Mouse (Mus musculus): ENCODE measurements around the gene Bik.
"Not testable (repeated sequence)": the region's sequence is repeated elsewhere in the genome, so short reads cannot be mapped to it uniquely, and the experiment has no call there.

Gene Bik

DNA sequence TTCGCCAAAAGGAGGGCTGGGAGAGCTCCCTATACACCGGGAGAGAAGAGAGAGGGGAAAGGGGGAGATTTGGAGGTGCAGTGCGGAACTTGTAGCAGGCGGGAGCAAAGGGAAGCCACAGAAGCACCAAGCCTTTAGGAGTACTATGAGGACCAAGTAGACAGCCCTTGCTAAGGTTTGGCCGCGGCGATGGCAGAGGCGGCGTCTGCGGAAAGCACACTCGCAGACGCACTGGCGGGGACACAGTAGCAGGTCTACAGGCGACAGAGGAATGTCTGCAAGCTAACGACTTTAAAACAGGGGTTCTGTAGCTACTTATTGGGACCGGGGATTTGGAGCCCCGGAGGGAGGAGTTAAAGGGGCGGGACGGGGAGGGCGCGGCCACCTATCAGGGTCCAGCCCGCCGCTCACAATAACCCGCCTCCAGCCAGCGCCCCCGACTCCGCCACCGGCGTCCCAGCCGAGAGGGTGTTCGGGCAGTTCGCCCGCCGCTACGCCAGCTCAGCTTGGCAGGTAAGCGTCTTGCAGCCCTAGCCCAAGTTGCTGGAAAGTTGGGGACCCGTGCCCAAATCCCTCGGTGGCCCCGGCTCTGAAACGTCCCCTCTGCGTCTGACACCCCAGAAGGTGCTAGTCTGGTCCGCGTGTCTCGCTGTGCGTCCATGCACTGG is at the start of gene Bik:
Gene Bik, plus strand, starts transcription at position 439 of the 668 bp plus-strand sequence.
- DNase-seq (ENCODE audit: low spot score in 2 of 2), result peak; percentile 69

DNA sequence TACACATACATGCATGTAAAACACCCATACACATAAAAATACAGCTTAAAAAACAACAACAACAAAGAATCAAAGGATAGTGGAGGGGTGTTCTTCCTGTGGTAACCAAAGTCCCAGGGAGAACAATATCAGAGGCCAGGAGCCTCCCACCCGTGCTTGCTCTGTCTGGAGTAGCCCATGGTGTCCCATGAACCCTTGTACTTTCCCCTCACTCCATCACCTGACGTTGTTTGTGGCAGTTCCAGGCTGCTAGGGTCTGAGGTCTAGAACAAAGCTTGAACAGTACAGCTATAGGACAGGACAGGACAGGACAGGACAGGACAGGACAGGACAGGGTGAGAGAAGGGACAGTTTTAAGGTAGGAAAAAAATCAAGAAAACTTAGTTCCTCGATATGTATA is 48.6 kb upstream of the Bik start:
- DNase-seq (ENCODE audit: low spot score in 2 of 2), result no peak

DNA sequence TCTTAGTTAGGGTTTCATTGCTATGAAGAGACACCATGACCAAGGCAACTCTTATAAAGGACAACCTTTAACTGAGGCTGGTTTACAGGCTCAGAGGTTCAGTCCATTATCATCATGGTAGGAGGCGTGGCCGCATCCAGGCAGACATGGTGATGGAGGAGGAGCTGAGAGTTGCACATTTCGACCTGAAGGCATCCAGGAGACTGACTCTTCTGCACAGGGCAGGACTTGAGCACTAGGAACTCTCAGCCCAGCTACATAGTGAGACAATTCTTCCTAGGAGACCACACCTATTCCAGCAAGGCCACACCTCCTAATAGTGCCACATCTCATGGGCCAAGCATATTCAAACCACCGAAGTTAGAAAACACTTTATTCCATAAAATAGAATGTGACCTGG is 46.8 kb upstream of the Bik start:
- no peak for DNase-seq (ENCODE audit: low spot score in 2 of 2)

DNA sequence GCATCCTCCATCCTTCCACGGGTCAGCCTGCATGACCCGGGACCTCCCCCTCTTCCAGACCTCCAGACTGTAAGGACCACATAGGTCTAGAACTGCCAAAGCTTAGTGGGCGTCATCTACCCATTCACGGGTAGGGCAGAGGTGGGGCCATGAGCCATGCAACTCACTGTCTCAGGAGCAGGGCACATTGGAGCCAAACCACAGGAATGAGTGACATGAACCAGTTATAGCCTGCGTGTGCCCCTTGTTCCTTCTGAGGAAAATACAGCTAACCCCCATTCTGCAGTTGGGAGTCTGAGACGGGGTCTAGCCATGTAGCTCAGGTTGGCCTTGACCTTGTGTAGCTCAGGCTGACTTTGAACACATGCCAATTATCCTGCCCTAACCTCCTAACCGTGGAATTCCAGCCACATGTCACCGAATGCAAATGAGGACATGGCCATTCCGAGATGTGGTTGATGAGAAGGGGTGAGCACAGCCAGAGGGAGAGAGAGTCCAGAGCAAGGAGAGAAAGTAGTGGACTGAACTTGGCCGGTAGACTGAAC is 45.4 kb upstream of the Bik start:
- DNase-seq (ENCODE audit: low spot score in 2 of 2), result no peak

DNA sequence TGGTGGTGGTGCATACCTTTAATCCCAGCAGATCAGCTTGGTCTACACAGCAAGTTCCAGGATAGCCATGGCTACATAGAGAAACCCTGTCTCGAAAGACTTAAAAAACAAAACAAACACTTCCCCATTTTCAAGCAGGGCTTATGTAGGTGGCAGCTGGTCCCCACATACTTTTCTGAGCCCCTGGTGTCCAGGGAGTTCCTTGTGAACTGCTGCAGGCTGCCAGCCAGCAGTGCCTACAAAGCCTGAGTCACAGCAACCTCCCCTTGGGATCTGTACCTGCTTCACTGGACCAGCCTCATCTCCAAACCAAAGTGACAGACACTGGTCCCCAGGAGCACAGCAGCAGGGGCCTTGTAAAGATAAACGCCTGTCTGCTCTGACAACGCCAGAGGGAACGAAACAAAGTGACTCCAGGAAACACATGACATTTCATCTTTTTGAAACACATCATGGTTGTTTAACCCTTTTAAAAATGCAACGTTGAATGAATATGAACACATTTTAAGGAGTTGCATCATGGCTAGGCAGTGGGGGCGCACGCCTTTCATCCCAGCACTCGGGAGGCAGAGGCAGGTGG is 43.9 kb upstream of the Bik start:
- DNase-seq (ENCODE audit: low spot score in 2 of 2), result no peak

DNA sequence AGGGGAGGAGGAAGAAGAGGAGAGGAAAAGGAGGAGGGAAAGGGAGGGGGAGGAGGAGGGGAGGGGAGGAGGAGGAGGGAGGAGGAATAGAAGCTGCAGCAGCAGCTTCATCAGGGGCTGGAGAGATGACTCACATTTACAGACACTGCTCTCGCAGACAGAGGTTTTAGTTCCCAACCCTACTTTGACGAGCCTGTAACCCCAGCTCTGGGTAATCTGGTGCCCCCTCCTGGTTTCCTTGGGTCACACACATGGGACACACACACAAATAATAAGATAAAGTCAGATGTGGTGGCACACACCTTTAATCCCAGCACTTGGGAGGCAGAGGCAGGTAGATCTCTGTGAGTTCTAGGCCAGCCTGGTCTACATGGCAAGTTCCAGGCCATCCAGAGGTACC is 43.2 kb upstream of the Bik start:
- DNase-seq (ENCODE audit: low spot score in 2 of 2), result no peak

DNA sequence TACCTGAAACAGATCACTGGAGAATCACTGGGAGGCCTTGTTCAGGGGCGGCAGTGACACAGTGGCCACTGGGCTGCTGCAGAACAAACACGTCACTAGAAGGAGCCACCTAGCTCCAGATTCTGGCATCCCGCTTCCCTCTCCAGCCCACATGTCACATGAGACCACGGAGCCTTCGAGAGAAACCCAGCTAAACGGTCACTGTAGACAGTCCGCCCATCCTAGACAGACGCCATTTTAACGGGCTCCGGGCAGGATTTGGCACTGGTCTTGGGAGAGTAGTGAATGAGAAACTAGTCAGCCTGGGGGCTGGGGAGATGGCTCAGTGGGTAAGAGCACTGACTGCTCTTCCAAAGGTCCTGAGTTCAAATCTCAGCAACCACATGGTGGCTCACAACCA is 42.4 kb upstream of the Bik start:
- DNase-seq (ENCODE audit: low spot score in 2 of 2), result no peak

DNA sequence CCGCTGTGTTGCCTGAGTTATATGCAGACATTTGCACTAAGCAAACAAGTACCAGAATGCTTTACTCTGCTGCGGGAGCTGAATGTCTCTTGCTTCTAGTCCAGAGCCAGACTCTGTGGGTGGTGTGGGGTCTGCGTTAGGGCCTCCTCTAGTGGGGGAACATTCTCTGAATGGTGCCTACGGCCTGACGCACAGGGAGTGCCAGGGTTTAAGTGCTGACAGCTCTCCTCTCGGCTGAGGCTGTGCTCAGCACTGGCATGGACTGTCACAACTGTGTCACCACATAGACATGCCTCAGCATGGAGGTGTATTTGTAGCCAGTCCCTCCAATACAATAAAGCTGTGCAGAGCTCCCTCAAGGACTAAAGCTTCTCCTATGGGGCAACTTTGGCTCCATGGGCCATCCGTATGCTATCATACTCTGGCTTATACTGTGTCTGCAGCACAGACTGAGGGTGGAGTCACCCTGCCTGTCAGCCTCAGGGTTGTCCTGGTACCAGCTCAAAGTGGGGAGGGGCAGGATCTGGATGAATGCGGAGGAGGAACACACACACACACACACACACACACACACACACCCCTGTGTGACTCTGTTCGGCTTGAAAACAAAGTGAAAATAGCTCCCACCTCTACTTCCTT is 39.1 kb upstream of the Bik start:
- DNase-seq (ENCODE audit: low spot score in 2 of 2), result peak; percentile 45 to 47

DNA sequence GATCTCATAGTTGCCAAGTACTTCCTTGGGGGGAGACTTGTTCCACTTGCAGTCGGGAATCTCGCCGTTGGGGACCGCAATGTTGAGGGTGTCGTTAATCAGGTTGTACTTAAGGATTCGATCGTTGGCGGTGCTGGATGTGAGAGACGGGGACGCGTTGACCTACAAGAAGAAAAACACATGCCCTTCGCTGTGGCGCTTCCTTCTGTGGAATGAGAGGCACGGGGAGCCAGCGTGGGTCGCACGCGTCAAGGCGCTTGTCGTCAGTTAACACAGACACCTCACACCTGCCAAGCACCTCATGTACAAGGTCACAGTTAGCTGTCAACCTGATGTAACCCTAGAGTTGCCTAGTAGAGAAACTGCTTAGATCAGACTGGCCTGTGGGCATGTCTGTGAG is 37.2 kb upstream of the Bik start:
- DNase-seq (ENCODE audit: low spot score in 2 of 2), result peak; percentile 30 to 49

DNA sequence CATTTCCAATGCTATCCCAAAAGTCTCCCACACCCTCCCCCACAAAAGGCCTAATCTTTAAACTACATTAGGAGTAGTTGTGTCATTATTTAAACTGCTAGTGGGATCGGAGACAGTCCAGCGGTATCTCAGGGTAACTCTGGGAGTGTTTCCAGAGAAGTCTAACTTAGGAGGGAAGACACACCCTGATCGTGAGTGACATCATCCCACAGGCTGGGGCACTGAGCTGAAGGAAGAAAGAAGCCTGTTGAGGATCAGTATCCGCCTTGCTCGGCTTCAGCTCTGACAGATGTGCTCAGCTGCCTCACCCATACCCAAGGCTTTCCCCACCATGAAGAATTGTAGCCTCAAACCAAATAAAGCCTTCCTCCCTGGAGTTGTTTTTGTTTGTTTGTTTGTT is 34.8 kb upstream of the Bik start:
- DNase-seq (ENCODE audit: low spot score in 2 of 2), result peak; percentile 44 to 52

DNA sequence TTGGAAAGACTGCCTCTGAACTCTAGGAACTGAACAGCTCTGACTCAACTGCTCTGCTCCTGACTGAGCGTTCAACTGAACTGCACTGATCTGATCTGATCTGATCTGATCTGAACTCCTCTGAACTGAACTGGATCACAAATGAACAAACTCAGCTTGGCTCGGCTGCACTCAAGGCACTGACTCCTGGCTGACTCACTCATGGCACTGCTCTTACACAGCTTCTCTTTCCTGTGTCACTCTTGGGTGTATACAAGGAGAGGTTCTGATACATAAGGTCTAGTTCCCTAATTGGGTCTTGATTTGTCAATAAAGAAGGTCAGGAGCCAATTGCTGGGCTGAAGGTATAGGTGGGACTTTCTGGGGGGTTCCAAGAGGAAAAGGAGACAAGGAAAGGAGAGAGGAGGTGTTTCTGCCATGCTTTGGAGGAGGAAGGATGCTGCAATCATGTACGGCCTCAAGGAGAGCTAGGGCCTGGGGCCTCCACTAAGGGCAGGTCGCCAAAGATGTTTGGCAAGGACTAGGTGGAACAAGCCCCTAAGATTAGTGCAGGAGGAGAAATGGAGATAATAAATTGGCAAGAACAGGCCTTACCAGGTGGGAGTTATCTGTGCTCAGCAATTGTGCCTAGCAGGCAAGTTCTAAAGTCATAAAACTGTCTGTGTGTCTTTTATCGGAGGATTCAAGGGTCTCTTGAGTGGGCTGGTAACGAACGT is 32.6 kb upstream of the Bik start:
- no peak for DNase-seq (ENCODE audit: low spot score in 2 of 2)

DNA sequence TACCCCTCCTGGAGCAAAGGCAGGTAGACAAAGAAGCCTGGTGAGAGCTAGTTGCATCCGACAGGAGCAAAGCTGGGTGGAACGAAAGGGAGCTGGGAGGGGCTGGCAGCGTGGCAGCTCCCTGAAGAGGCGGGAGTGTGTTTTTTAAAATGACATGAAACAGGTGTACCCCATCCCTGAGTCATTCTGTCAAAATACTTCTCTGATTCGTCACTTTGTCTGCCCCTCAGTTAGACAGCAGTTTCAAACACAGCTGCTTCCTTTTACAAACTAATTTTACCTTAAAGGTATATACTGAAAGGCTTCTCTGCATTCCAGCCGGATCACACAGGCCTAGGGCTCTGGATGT is 32.1 kb upstream of the Bik start:
- DNase-seq (ENCODE audit: low spot score in 2 of 2), result no peak

DNA sequence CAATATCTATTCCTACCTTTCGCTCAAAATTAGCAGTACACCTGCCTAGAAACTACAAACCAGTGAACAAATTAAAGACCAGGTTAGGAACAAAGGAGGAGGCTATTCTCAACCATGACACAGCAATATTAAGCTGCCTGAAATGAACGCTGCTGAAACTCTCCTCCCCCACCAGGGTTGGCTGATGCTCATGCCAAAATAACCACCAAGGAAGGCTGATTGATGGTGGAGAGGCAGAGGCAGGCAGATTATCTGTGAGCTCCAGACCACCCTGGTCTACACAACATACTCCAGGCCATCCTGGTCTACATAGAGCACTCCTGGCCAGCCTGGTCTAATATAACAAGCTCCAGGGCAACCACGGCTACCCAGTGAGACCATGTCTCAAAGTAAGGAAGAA is 31.5 kb upstream of the Bik start:
- DNase-seq (ENCODE audit: low spot score in 2 of 2), result no peak

DNA sequence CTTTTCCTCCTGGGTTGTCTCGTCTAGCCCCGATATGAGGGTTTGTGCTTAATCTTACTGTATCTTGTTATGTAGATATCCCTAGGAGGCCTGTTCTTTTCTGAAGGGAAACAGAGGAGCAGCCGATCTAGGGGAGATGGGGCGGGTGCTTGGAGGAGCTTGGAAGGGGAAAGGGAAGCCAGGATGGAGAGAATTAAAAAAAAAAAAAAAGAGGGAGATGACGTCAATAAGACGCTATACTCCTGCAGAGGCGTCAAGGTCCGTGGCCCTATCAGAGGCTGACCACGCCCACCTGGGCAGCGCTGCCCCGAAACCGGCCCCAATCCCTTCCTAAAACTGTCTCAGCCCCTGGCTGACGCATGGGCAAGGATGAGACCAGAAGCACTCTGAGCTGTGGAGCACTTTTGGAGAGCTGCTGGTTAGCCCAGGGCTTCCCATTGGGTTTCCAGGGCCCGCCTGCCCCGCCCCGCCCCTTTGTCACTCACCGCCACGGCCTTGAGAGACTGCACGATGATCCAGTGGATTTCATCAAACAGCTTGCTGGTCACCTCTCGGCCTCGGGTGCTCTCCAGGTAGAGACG is 30.8 kb upstream of the Bik start:
- DNase-seq (ENCODE audit: low spot score in 2 of 2), result no peak

DNA sequence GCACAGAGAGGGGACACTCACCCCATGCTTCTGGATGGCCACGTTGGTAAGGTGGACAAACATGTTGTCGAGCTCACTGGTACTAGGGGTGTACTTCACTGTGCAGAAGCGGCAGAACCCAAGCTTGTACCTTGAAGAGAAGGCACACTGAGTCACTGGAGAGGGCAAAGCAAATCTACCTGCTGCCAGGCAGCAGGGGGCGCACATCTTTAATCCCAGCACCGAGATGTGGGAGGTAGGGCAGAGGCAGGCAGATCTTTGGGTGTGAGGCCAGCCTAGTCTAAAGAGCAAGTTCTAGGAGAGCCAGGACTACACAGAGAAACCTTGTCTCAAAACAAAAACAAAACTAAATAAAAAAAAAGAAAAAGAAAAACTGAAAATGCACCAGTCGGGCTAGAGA is 29.4 kb upstream of the Bik start:
- no peak for DNase-seq (ENCODE audit: low spot score in 2 of 2)

DNA sequence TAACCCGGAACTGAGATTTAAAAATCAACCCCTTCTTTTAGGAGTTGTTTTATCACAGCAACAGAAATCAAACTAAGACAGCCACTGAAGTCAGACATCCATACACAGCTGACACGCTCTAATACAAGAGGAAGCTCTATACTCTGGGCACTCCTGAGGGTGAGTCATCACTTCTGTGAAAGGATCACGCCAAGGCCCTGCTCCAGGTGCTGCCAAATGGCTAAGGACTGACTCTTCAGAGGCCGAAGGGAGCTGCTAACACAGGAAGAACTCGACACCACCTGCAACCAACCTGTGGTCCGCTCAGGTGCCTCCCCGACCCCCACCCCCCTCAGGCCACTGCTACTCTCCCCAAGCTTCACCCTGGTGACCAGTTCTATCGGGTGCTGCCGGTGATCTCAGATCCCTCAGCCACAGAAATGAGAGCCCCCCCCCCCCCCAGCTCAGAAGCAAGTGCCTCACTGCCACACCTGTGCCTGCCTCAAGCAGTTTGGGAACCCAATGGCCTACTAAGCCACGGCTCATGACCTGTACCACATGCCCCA is 27.4 kb upstream of the Bik start:
- no peak for DNase-seq (ENCODE audit: low spot score in 2 of 2)

DNA sequence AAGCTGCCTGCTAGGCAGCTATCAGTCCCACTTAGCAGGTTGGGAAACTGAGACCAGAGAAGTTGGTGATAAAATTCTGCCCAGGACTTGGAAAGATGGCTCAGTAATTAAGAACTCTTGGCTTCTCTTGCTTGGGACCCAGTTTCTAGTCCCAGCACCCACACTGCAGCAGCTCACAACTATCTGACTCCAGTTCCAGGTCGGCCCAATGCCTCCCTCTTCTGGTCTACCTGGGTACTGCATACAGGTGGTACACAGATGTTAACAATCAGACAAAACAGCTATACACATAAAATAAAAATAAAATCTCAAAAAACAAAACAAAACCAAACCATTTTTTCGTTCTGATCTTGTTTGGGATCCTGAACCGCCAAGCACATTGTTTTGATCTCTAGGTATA is 26.3 kb upstream of the Bik start:
- DNase-seq (ENCODE audit: low spot score in 2 of 2), result no peak

DNA sequence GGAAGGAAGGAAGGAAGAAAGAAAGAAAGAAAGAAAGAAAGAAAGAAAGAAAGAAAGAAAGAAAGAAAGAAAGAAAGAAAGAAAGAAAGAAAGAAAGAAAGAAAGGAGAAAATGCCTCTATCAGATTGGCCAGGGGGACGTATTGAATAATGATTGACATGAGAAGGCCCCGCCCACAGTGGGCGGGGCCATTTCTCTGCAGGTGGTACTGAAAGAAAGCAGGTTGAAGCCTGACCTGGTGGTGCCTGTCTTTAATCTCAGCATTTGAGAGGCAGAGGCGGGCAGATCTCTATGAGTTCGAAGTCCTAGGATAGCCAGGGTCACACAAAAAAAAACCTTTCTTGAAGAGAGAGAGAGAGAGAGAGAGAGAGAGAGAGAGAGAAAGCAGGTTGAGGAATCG is 25.2 kb upstream of the Bik start:
- not testable (repeated sequence) for DNase-seq (ENCODE audit: low spot score in 2 of 2)

DNA sequence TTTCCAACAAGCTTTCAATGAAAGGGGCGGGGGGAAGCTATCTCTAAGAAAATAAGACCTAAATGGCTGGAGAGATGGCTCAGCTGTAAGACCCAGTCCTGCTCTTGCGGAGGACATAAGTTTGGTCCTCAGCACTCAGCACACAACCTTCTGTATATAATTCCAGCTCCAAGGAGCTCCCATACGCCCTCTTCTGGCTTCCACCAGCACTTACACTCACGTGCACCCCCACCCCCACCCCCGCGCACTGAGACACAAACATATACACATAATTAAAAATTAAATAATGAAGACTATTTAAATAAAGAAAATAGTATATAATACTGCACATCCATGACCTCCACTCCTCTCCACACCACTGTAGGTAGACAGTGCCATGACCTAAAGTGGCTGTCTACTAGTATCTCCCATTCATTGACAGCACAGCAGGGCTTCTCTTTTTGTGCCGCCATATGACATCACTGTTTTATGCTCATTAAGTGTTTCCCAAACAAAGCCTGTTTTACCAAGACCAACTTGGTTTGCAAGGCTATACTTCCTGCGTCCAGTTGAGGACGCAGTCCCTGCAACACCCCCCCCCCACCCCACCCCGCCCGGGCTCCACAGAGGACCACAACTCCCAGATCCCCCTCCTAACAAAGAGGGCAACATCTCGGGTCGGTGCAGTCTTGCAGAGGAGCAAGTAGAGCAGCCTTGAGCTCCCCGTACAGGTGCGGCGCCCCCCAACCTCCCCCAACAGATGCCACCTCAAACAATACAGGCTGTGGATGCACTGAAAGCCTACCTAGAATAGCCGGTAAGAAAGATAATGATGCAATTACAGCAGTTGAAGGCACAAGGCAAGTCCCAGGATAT is 16.5 kb upstream of the Bik start:
- no peak for DNase-seq (ENCODE audit: low spot score in 2 of 2)

DNA sequence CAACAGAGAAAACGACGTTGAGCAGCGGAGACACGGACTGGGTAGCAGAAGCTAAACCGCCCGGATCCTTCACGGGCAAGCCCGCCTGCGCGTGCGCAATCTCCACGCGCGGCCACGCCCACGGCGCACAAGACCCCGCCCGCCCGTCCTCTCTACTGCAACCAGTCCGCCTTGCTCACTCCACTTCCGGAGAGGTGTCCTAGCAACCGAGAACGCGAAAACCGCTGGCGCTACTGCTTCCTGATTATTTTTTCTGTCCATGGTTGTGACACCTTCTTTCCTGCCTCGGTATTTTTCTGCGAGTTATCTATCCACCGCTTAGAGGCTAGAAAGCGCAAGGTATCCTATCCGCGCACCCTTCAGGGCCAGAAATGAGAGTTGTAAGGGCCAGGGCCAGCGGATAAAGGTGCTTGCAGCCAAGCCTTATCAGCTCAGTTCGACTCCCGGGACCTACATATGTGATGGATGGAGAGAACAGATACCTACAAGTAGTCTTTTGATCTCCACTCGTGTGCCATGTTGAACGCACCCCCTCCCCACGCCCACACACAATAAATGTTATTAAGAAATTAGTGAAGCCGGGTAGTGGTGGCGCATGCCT is 15.8 kb upstream of the Bik start, which contains the start of gene Ttll1:
Gene Ttll1, minus strand, starts transcription at position 89 of the 601 bp plus-strand sequence.
- DNase-seq (ENCODE audit: low spot score in 2 of 2), result peak; percentile 95 to 97
